ENCODE assay signal across 8 mouse cellular contexts in the genomic region with DNA sequence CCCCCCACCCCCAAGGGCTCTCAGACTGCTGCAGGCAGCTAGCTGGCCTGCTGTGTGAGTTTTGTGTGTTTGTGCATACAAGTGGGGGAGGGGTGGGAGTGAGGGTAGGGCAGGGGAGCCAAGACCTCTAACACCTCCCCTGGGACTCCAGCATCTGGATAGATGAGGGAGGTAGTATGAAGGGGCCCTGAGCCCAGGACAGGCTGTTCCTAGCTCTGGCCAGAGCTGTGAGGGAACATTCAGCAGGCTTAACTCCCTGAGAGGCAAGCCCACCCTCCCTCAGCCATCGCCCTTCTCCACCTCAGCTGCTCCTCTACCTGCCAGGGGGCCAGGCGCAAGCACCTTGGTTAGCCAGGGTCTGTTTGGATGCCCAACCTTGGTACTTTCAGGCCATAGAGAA. TPM values are rescaled to one million over a fixed set of nuclear protein-coding genes. Genes with fewer than 3 reads are reported as not detected.
DNase-seq lines count a peak whose midpoint lies in the region; ATAC-seq and TF ChIP-seq lines count a peak whose summit lies in the region.

No protein-coding gene starts in this region.

- H3K27ac ChIP-seq in hindbrain, embryonic 10.5 days, result peak overlapping the region; percentile 77
- H3K27ac ChIP-seq in hindbrain, embryonic 12.5 days, result no peak overlapping the region
- peak overlapping the region; percentile 48; the same call in 1 of the 2 replicates for H3K27ac ChIP-seq in limb, embryonic 14.5 days (replicated peaks; ENCODE audit: low read depth, low read length)

- H3K4me2 ChIP-seq in hindbrain, embryonic 12.5 days (replicated peaks), result no peak overlapping the region
- no peak overlapping the region for H3K4me2 ChIP-seq in limb, embryonic 14.5 days (replicated peaks; ENCODE audit: low read depth, low read length, severe bottlenecking)

- 87% methylated on average over 2 of the region's 2 CpGs for WGBS in hindbrain, embryonic 10.5 days
- WGBS in hindbrain, embryonic 12.5 days, result 81% methylated on average over 2 of the region's 2 CpGs
- WGBS in limb, embryonic 14.5 days, result 82% methylated on average over 2 of the region's 2 CpGs

- H3K4me3 ChIP-seq in hindbrain, embryonic 10.5 days, result no peak overlapping the region
- H3K4me3 ChIP-seq in hindbrain, embryonic 12.5 days, result no peak overlapping the region
- H3K4me3 ChIP-seq in limb, embryonic 14.5 days (replicated peaks; ENCODE audit: low read length), result no peak overlapping the region

- H3K4me1 ChIP-seq in hindbrain, embryonic 10.5 days (replicated peaks), result peaks cover 54% of the 10 kb centered on the region
- H3K4me1 ChIP-seq in hindbrain, embryonic 12.5 days, result peaks cover 19% of the 10 kb centered on the region
- peaks cover 28% of the 10 kb centered on the region for H3K4me1 ChIP-seq in limb, embryonic 14.5 days (ENCODE audit: control insufficient read depth, insufficient read depth, low read length)

- DNase-seq in hindbrain, embryonic 10.5 days (ENCODE audit: low spot score), result no peak
- DNase-seq in NIH3T3 (ENCODE audit: low read depth), result peak; percentile 43
- DNase-seq in heart, adult 8-10 months (ENCODE audit: low spot score), result peak; percentile 71
- no peak for DNase-seq in limb, embryonic 14.5 days (ENCODE audit: low spot score)
- no peak for DNase-seq in spleen, postnatal 36 days (ENCODE audit: low spot score in 2 of 2)
- DNase-seq in cerebellum, adult 9-10 months, result no peak

- TF ChIP-seq POLR2A in limb, embryonic 14.5 days (IDR thresholded peaks at IDR 0.05; ENCODE audit: borderline replicate concordance, extremely low read depth, insufficient read depth, insufficient read length), result no peak

- no peak overlapping the region for H3K9ac ChIP-seq in hindbrain, embryonic 12.5 days
- no peak overlapping the region for H3K9ac ChIP-seq in limb, embryonic 14.5 days (ENCODE audit: low read depth, low read length, severe bottlenecking)

- no peaks in the 10 kb centered on the region for H3K27me3 ChIP-seq in hindbrain, embryonic 10.5 days (ENCODE audit: insufficient read depth, poor library complexity, severe bottlenecking)
- no peaks in the 10 kb centered on the region for H3K27me3 ChIP-seq in hindbrain, embryonic 12.5 days
- no peaks in the 10 kb centered on the region for H3K27me3 ChIP-seq in limb, embryonic 14.5 days (ENCODE audit: control insufficient read depth, insufficient read depth, low read length)

- no peaks in the 10 kb centered on the region for H3K36me3 ChIP-seq in hindbrain, embryonic 10.5 days
- no peaks in the 10 kb centered on the region for H3K36me3 ChIP-seq in hindbrain, embryonic 12.5 days
- peaks cover 9% of the 10 kb centered on the region for H3K36me3 ChIP-seq in limb, embryonic 14.5 days (ENCODE audit: control insufficient read depth, insufficient read depth, low read length)

- no peak for ATAC-seq in hindbrain, embryonic 12.5 days (ENCODE audit: low FRiP score)
- no peak for ATAC-seq in limb, embryonic 14.5 days (ENCODE audit: low FRiP score, low read depth)
- ATAC-seq in erythroid progenitor cell, adult 5-6 weeks (replicated peaks; ENCODE audit: low FRiP score, poor library complexity, severe bottlenecking), result no peak

- H3K9me3 ChIP-seq in hindbrain, embryonic 10.5 days, result no peaks in the 10 kb centered on the region
- H3K9me3 ChIP-seq in hindbrain, embryonic 12.5 days (replicated peaks), result no peaks in the 10 kb centered on the region
- H3K9me3 ChIP-seq in limb, embryonic 14.5 days (ENCODE audit: control insufficient read depth, low read length), result no peaks in the 10 kb centered on the region

RNA-seq across cellular contexts. Expression of a gene that starts 15.0 kb away (rescaled TPM):
- polyA plus RNA-seq in hindbrain, embryonic 10.5 days (2016; fragmentation: Nextera tagmentation; extraction: Ambion mirVana), result 47.3 and 55.7 TPM in 2 replicates
- polyA plus RNA-seq in hindbrain, embryonic 12.5 days (2016; fragmentation: Nextera tagmentation; extraction: Ambion mirVana), result 26.2 and 29.6 TPM in 2 replicates
- 100 to 1,000 TPM; 300 to 329 (median 307) TPM for total RNA-seq in heart, adult 8-10 months (2022)
- polyA plus RNA-seq in limb, embryonic 14.5 days (2012; rRNA removed), result 67.1 and 79.9 TPM in 2 replicates
- 27.3 and 28.9 TPM in 2 replicates for polyA plus RNA-seq in limb, embryonic 14.5 days (2014; fragmentation: Nextera tagmentation; extraction: Ambion mirVana)
- 4.2 and 14.1 TPM in 2 replicates for total RNA-seq in erythroid progenitor cell, adult 5-6 weeks (2015; ENCODE audit: low replicate concordance)
- total RNA-seq in erythroid progenitor cell, adult 5-6 weeks (2017; ENCODE audit: low replicate concordance), result 0.91 and 1.9 TPM in 2 replicates

RNA-seq across cellular contexts. Expression of a gene that starts 59.9 kb away (rescaled TPM):
- 8.5 and 10.5 TPM in 2 replicates for polyA plus RNA-seq in hindbrain, embryonic 10.5 days (2016; fragmentation: Nextera tagmentation; extraction: Ambion mirVana)
- polyA plus RNA-seq in hindbrain, embryonic 12.5 days (2016; fragmentation: Nextera tagmentation; extraction: Ambion mirVana), result 25.1 and 31.5 TPM in 2 replicates
- 10 to 100 TPM; 28.3 to 37.1 (median 32.0) TPM for total RNA-seq in heart, adult 8-10 months (2022)
- polyA plus RNA-seq in limb, embryonic 14.5 days (2012; rRNA removed), result 52.7 and 58.0 TPM in 2 replicates
- polyA plus RNA-seq in limb, embryonic 14.5 days (2014; fragmentation: Nextera tagmentation; extraction: Ambion mirVana), result 45.1 and 49.3 TPM in 2 replicates
- 2.5 and 2.9 TPM in 2 replicates for total RNA-seq in erythroid progenitor cell, adult 5-6 weeks (2015; ENCODE audit: low replicate concordance)
- total RNA-seq in erythroid progenitor cell, adult 5-6 weeks (2017; ENCODE audit: low replicate concordance), result 0.61 and 1.3 TPM in 2 replicates

Comparison
In these comparisons a context has a peak if more than half of its experiments do, and no peak if none do; other contexts are left out.
1. DNase-seq: peak in NIH3T3 (single experiment) and heart, adult 8-10 months (single experiment); none in hindbrain, embryonic 10.5 days (single experiment), limb, embryonic 14.5 days (single experiment), spleen, postnatal 36 days (0 of 2) and cerebellum, adult 9-10 months (single experiment).